Mouse (Mus musculus) kidney, embryonic 16.5 days (tissue): ENCODE data around the gene Ropn1. TPM values are rescaled to one million over a fixed set of nuclear protein-coding genes. Genes with fewer than 3 reads are reported as not detected.

Experiments
- ATAC-seq: fragments of 200-750 bp; cut with Nextera tagmentation; 2 replicates; pipeline ENCODE4 v1.8.0; 2017; ENCODE audit warnings: moderate TSS enrichment; ENCODE audit not compliant: low FRiP score, low TSS enrichment
- H3K27ac ChIP-seq: fragments of 300-500 bp; sonication (generic); 2 replicates; pipeline ENCODE4 v1.5.1; 2014; ENCODE audit warnings: low read length
- H3K27me3 ChIP-seq: fragments of 300-500 bp; sonication (generic); 2 replicates; pipeline ENCODE4 v1.6.1; 2014; ENCODE audit warnings: low read length, control low read depth, mixed read lengths; ENCODE audit not compliant: insufficient read depth
- H3K36me3 ChIP-seq: fragments of 300-500 bp; sonication (generic); 2 replicates; pipeline ENCODE4 v1.6.1; 2014; ENCODE audit warnings: low read length, control low read depth, mixed read lengths; ENCODE audit not compliant: insufficient read depth
- H3K4me1 ChIP-seq: fragments of 300-500 bp; sonication (generic); 2 replicates; pipeline ENCODE4 v1.6.1; 2014; ENCODE audit warnings: low read length, control low read depth, mixed read lengths; ENCODE audit not compliant: insufficient read depth
- H3K4me2 ChIP-seq: fragments of 300-500 bp; sonication (generic); replicated peaks from 2 replicates; pipeline ENCODE4 v1.6.1; 2014; ENCODE audit warnings: low read depth, low read length
- H3K4me3 ChIP-seq: fragments of 300-500 bp; sonication (generic); 2 replicates; pipeline ENCODE4 v1.5.1; 2014; ENCODE audit warnings: mild to moderate bottlenecking, low read length
- H3K9ac ChIP-seq: fragments of 300-500 bp; sonication (generic); replicated peaks from 2 replicates; pipeline ENCODE4 v1.6.1; 2014; ENCODE audit warnings: low read length
- H3K9me3 ChIP-seq: fragments of 300-500 bp; sonication (generic); 2 replicates; pipeline ENCODE4 v1.6.1; 2016; ENCODE audit warnings: low read length, control low read depth
- WGBS: fragments of 180-500 bp; shearing (Covaris S2); extraction: QIAGEN DNeasy Blood & Tissue Kit; methylation state at CpG from one replicate; pipeline ENCODE4 v1.1.7; 2014; 5-methylcytosine and 5-hydroxymethylcytosine counted together
- polyA plus RNA-seq: library from polyadenylated mRNA; unstranded; fragments of >200 nt; fragmentation: Nextera tagmentation; extraction: Ambion mirVana; gene quantifications from 2 replicates; pipeline ENCODE4 v1.2.1, GENCODE M21; 2015

Gene Ropn1
- polyA plus RNA-seq, 1 experiment from 2014 or later: not detected

- Histone ChIP-seq H3K4me3 (no peak overlapping the region), H3K27me3 (no peaks in the 10 kb centered on the region), H3K27ac (no peak overlapping the region), H3K4me2 (no peak overlapping the region), H3K9me3 (no peaks in the 10 kb centered on the region), H3K36me3 (peaks cover 17% of the 10 kb centered on the region), H3K4me1 (no peaks in the 10 kb centered on the region), H3K9ac (no peak overlapping the region)
- ATAC-seq: no peak
- 78% methylated on average over 7 of the region's 7 CpGs for WGBS
Observed at GRCm38 (mm10) chr16:34706487-34706946, 56.8 kb downstream of the Ropn1 start.

GRCm38 (mm10) chr16:34711481-34711880 lies 61.8 kb downstream of the Ropn1 start:
- WGBS: 76% methylated on average over 3 of the region's 3 CpGs
- H3K36me3 ChIP-seq: peaks cover 7% of the 10 kb centered on the region
- H3K9ac ChIP-seq: no peak overlapping the region

GRCm38 (mm10) chr16:34725156-34725555 lies 75.4 kb downstream of the Ropn1 start:
- no peaks in the 10 kb centered on the region for H3K9me3 ChIP-seq
- no peaks in the 10 kb centered on the region for H3K27me3 ChIP-seq
- no peak overlapping the region for H3K9ac ChIP-seq
- no peak overlapping the region for H3K27ac ChIP-seq
- ATAC-seq: no peak
- WGBS: 94% methylated on average over 3 of the region's 3 CpGs
- no peak overlapping the region for H3K4me3 ChIP-seq
- no peak overlapping the region for H3K4me2 ChIP-seq
- H3K4me1 ChIP-seq: no peaks in the 10 kb centered on the region
- H3K36me3 ChIP-seq: peaks cover 18% of the 10 kb centered on the region; the same call in 1 of the 2 replicates

More at GRCm38 (mm10) chr16:34711481-34711880, 61.8 kb downstream of the Ropn1 start:
- Histone ChIP-seq H3K4me3 (no peak overlapping the region), H3K9me3 (no peaks in the 10 kb centered on the region), H3K27me3 (no peaks in the 10 kb centered on the region), H3K4me2 (no peak overlapping the region), H3K27ac (no peak overlapping the region), H3K4me1 (no peaks in the 10 kb centered on the region)
- no peak for ATAC-seq

Other genes starting within 250 kb of the Ropn1 start
- 15.2 and 16.5 TPM in 2 replicates for gene Kalrn, start 76.4 kb upstream of the Ropn1 start, polyA plus RNA-seq
- 6.5 and 6.9 TPM in 2 replicates for gene Ccdc14, start 40.7 kb downstream of the Ropn1 start, polyA plus RNA-seq
- gene Mylk, start 95.3 kb downstream of the Ropn1 start, polyA plus RNA-seq: 71.2 and 110 TPM in 2 replicates